Mouse (Mus musculus) mature B cell (primary cell): Measurements from ENCODE around the gene Krtap1-3.
"Not testable (repeated sequence)": the region's sequence is repeated elsewhere in the genome, so short reads cannot be mapped to it uniquely, and the experiment has no call there.

Source experiments
- in situ Hi-C: fragments of 300-500 bp; cut with MboI; formaldehyde crosslinking; loops from 2 replicates; pipeline ENCODE4 v1.14.3; 2019

Krtap1-3 gene

GRCm38 (mm10) chr11:99590981-99591380 lies at the start of gene Krtap1-3:
Gene Krtap1-3, minus strand, starts transcription at chr11:99591339.
- in situ Hi-C loops, result no loop called here

GRCm38 (mm10) chr11:99640926-99641325 lies 49.8 kb upstream of the Krtap1-3 start:
- in situ Hi-C loops, result no loop called here

DNA sequence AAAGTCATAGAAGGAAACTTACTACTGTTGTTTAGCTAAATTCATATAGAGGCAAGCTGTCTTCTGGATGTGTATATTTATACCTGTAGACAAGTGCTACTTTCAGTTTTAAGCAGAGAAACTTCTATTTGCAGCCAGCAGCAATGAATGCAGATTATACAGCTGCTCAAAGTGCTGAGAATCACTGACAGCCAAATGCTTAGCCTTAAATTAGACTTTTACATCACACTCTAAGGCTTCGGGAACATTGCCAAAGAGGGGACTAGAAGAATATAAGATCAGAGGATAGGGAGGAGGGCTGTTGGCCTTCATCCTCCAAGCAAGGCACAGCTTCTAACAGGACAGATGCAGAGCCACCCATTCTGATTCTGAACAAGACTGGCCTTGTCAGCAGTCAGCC lies 45.9 kb upstream of the Krtap1-3 start:
- in situ Hi-C loops, result no loop called here

GRCm38 (mm10) chr11:99634653-99635134 lies 43.6 kb upstream of the Krtap1-3 start, which contains the start of gene Krtap4-2:
Gene Krtap4-2, minus strand, starts transcription at chr11:99635084.
- in situ Hi-C loops, result no loop called here

GRCm38 (mm10) chr11:99633293-99633692 lies 42.2 kb upstream of the Krtap1-3 start:
- in situ Hi-C loops, result no loop called here

DNA sequence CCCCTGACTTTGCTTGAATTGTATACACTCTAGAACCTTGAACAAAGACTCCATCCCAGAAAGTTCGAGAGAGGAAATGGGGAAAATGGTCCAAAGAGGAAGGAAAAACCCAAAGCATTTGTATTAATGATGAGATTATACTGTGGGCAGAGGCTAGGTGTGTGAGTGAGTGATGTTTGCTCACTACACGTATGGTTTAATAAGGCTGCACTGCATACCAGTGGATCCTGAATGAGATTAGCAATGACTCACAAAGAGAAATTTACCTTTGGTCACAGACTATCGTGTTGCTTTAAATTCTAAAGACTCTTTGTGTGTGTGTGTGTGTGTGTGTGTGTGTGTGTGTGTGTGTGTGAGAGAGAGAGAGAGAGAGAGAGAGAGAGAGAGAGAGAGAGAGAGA lies 39.8 kb upstream of the Krtap1-3 start:
- in situ Hi-C loops, result no loop called here

GRCm38 (mm10) chr11:99628138-99628537 lies 37.0 kb upstream of the Krtap1-3 start, which contains the start of gene Krtap4-1:
Gene Krtap4-1, minus strand, starts transcription at chr11:99628238.
- in situ Hi-C loops, result no loop called here

- in situ Hi-C loops, result no loop called here
Observed at GRCm38 (mm10) chr11:99620335-99620734, 29.2 kb upstream of the Krtap1-3 start, which contains the start of gene Gm11562. Gene Gm11562, minus strand, starts transcription at chr11:99620435.

- in situ Hi-C loops, result no loop called here
Observed at GRCm38 (mm10) chr11:99614796-99615363, 23.7 kb upstream of the Krtap1-3 start, which contains the start of gene Krtap2-4. Gene Krtap2-4, minus strand, starts transcription at chr11:99614846.

DNA sequence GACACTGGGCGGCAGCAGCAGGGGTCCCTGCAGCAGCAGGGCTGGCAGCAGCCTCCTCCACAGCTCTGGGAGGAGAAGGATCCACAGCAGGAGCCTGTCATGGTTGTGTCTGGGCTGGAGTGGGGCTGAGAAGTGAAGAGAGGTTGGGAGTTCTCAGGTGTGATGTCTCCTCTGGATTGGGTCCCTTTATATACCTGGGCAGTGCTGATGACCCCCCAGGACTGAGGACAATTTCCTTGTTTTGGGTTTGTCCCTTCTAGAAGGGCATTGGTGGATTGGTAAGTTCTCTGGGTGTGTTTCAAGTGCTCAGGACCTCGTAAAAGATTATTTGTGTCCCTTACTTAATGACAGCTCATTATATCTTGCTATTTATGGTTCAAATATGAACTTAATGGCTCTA lies 18.9 kb upstream of the Krtap1-3 start, which contains the start of gene Gm11937:
Gene Gm11937, minus strand, starts transcription at position 101 of the 400 bp plus-strand sequence.
- in situ Hi-C loops, result not testable (repeated sequence)

DNA sequence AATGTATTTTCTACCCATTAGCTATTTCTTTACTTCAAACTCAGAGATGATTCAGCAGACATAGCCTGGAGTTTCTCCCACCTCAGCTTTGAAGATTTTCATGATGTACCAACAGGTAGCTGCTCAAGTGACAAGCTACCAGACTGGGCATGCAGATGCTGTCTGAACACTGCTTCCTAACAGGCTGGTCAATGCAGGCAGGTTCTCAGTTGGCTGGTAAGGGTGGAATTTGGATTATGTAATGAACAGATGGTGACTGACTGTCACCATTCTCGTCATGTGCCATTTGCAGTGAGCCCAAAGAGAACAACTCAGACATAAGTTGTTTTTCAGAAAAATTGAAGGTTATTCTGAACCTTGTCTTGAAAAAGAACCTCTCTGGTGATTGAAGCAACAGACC lies 18.0 kb upstream of the Krtap1-3 start:
- in situ Hi-C loops, result no loop called here

DNA sequence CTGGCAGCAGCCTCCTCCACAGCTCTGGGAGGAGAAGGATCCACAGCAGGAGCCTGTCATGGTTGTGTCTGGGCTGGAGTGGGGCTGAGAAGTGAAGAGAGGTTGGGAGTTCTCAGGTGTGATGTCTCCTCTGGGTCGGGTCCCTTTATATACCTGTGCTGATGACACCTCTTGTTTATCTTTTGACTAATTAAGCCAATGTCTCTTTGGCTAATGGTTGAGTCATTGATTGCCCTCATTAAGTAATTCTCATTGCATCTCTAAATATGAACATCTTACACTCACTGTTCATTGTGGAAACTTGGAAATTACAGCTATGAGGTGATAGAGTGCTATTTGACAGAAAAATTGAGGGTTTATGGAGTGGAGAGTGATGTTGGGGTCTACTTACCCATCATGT lies 12.1 kb upstream of the Krtap1-3 start, which contains the start of gene Gm11938:
Gene Gm11938, minus strand, starts transcription at position 101 of the 400 bp plus-strand sequence.
- in situ Hi-C loops, result not testable (repeated sequence)

DNA sequence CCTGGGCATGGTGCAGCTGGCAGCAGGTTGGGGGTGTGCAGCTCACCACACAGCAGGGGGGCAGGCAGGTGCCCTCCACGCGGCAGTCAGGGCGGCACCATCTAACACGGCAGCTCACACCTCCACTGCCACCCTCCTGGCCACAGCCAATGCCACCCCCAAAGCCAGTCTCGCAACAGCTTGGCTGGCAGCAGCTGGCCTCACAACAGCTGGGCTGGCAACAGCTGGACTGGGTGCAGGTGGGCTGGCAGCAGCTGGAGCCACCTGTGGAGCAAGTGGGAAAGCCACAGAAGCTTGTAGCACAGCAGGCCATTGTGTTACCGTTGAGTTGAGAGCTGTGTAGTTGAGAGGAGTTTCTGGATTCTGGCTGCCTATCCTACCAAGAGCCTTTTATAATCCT lies 6.6 kb upstream of the Krtap1-3 start, which contains the start of gene Krtap9-3:
Gene Krtap9-3, minus strand, starts transcription at position 364 of the 400 bp plus-strand sequence.
- in situ Hi-C loops, result not testable (repeated sequence)

DNA sequence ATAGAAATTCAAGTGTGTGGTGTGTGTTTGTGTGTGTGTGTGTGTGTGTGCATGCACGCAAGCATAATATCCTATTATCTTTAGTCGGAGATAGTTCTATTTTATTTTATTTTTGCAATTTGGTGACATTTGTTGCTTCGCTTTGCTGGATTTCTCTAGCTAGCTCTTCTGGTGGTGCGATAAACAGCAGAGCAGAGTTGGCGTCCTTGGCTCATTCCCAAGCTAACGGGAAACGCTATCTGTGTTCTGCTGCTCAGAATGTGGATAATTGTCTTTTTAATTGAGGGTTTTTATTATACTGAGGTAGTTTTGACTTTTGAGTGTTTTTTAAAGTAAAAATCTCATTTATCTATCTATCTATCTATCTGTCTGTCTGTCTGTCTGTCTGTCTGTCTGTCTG lies 6.0 kb downstream of the Krtap1-3 start:
- in situ Hi-C loops, result no loop called here

DNA sequence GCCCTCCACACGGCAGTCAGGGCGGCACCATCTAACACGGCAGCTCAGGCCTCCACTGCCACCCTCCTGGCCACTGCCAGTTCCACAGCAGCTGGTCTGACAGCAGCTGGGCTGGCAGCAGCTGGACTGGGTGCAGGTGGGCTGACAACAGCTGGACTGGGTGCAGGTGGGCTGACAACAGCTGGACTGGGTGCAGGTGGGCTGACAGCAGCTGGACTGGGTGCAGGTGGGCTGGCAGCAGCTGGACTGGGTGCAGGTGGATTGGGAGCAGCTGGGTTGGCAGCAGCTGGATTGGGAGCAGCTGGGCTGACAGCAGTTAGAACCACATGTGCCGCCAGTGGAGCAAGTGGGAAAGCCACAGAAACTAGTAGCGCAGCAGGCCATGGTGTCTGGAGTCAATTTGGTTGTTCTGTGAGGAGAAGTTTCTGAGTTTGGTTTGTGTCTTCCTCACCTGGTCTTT lies 7.9 kb downstream of the Krtap1-3 start, which contains the start of gene Krtap1-4:
Gene Krtap1-4, minus strand, starts transcription at position 410 of the 460 bp plus-strand sequence.
- in situ Hi-C loops, result no loop called here

DNA sequence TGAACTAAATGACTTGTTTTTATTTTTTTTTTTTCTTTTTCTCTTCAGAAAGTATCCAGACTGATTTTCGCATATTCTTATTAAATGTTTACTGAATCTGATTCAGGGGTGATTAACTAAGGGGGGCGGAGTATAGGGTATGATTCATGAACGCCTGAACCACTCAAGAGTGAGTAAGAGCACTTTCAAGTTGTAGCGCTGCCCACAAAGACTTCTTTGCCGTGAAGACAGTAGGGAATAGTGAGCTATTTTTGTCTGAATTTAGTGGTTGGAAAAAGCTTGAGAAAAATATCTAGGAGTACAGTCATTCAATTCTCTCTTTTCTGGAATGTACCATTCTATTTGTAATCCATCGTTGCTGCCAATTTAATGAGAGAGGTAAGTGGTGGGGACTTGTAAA lies 9.6 kb downstream of the Krtap1-3 start:
- in situ Hi-C loops, result no loop called here

DNA sequence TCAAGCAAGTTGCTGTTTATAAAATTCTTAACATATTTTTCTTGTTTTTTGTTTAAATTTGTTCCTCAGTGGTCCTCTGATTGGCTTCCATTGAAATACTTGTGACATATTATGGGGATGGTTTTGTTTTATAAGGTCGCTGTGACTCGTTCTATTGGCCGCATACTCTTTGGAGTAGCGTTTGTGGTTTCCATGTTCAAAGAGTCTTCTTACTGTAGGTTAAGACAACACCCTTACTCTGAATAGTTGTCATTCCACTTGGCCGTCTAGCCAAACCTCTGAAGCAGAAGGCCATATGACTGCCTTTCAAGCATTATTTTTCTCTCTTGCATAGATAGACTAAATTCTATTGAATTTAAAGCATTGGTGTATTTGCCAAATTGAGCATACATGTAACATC lies 10.1 kb downstream of the Krtap1-3 start:
- in situ Hi-C loops, result no loop called here

DNA sequence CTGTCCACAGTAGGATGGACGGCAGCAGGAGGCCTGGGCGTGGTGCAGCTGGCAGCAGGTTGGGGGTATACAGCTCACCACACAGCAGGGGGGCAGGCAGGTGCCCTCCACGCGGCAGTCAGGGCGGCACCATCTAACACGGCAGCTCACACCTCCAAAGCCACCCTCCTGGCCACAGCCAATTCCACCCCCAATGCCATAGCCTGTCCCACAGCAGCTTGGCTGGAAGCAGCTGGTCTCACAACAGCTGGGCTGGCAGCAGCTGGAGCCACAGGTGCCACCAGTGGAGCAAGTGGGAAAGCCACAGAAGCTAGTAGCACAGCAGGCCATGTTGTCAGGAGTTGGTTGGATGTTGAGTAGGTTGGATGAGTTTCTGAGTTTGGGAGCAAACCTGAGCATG lies 10.5 kb downstream of the Krtap1-3 start, which contains the start of gene Krtap1-5:
Gene Krtap1-5, minus strand, starts transcription at position 381 of the 400 bp plus-strand sequence.
- in situ Hi-C loops, result no loop called here

GRCm38 (mm10) chr11:99574106-99574505 lies 17.0 kb downstream of the Krtap1-3 start:
- in situ Hi-C loops, result no loop called here

- in situ Hi-C loops, result no loop called here
Observed at GRCm38 (mm10) chr11:99573164-99573563, 18.0 kb downstream of the Krtap1-3 start.

- in situ Hi-C loops, result no loop called here
Observed at GRCm38 (mm10) chr11:99566530-99566929, 24.6 kb downstream of the Krtap1-3 start, which contains the start of gene Krtap3-1. Gene Krtap3-1, minus strand, starts transcription at chr11:99566630.

- in situ Hi-C loops, result no loop called here
Observed at GRCm38 (mm10) chr11:99562580-99562979, 28.6 kb downstream of the Krtap1-3 start.

GRCm38 (mm10) chr11:99559366-99559765 lies 31.8 kb downstream of the Krtap1-3 start, which contains the start of gene Gm11939:
Gene Gm11939, minus strand, starts transcription at chr11:99559466.
- in situ Hi-C loops, result no loop called here
